Mouse (Mus musculus) ES-CJ7 (cell line): Measurements from ENCODE around the gene Adap1.

ENCODE experiments used
- DNase-seq: peaks from one replicate; pipeline ENCODE4 v3.0.0; 2011; ENCODE audit warnings: low read depth, low spot score

Gene Adap1

GRCm38 (mm10) chr5:139252081-139252909 lies 73.1 kb downstream of the Adap1 start, which contains the start of gene Get4:
Gene Get4 (plus strand): TSS chr5:139252324.
- peak; percentile 99 for DNase-seq

- DNase-seq: no peak
These were observed 73.7 kb downstream of the Adap1 start for GRCm38 (mm10) chr5:139251736-139252080.

DNA sequence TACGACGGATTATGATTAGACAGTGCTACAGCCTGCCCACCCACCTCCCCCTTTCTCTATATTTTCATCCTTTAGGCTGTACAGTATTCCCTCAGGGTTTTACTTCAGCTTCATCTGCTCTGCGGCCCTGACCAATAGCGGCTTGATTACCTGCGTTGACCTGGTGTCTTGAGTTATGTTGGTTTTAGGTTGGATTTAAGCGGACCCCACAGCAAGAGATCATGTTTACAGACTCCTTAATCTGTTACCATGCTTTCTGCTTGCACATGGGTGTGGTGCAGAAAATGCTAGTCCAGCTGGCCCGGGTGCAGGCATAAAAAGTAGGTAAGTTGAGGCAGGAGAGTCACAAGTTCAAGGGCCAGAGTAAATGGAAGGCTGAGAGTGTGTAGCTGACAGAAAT lies 74.1 kb downstream of the Adap1 start:
- DNase-seq: no peak

DNA sequence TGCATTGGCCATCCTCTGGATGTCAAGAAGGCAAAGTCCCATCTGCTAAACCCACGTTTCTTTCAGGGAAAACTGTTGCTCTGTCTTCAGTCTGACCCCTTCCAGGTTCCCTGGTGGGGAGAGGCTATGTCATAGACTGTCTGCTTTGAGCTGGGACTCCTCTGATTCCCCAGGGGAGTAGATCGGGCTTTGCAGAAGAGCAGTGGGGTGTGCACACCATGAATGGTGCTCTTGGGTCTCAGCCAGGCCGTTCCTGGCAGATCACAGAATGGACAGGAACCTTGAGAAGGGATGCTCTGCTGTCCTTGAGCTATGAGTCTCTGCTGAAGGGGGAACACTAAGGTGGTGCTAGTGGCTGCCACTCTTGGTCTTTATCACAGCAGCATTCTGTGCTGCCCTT lies 76.6 kb downstream of the Adap1 start:
- DNase-seq: no peak

DNA sequence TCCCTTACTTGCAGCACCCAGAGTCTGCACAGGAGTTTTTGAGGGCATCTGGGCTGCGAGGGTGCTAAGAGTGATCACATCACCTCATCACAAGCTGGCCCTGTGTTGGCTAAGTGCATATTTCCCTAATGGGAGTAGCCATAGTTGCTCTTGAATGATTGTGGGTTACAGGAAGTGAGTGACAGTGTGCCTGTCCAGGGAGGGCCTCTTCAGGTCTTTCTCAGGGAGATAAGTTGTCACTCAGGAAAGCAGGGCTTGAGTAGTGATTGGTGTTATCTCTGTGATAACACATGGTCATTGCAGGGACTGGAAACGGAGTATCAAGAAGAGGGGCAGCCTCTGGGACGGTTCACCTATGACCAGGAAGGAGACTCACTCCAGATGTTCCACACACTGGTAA lies 77.7 kb downstream of the Adap1 start:
- DNase-seq: no peak

- DNase-seq: no peak
These were observed 82.0 kb downstream of the Adap1 start for GRCm38 (mm10) chr5:139243384-139243783.

DNA sequence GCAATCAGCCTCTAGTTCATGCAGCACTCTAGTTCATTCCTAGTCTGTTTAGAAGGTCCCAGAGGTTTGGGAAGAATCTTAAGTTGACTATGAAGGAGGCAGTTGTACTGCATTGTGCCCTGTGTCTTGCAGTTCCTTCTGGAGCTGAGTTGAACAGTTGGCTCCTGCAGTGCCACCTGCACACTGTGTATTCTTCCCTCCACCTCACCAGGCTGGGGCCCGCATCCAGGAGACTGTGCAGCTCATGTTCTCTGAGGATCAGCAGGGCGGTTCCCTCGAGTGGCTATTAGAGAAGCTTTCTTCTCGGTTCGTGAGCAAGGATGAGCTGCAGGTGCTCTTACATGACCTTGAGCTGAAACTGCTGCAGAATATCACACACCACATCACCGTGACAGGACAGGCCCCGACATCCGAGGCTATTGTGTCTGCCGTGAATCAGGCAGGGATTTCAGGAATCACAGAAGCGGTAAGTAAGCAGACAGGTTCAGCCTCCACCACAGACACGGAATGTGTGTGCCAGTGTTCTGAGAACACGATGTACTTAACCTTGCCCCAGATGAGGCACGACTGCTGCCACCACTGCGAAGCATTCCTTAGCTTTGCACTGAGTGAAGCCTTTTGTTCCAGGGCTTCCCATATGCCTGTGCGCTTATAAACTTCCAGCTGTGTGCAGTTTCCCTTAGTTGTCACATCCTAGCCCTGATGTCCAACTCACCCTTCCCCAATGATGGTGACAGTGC lies 84.2 kb downstream of the Adap1 start:
- DNase-seq: no peak

DNA sequence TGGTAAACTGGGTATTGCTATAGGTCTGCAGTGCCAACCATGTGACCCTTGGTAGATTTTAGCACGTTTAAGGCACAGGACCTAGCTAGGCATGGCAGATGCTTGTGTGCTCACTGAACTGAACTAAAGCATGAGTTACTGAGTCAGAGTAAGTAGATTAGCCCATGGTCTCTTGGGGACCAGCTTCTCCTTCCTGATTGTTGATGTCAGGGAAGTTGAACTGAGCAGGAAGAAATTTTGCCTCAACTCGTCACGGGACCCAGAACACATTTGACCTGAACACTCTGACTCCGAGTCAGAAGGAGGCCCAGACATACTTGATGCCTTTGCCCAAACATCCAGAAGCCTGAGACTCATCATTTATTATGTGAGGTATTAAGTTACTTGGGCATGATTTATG lies 88.0 kb downstream of the Adap1 start:
- DNase-seq: no peak

- no peak for DNase-seq
These were observed 91.0 kb downstream of the Adap1 start for GRCm38 (mm10) chr5:139234423-139234822.

- DNase-seq: no peak
These were observed 93.3 kb downstream of the Adap1 start for GRCm38 (mm10) chr5:139232083-139232482.

DNA sequence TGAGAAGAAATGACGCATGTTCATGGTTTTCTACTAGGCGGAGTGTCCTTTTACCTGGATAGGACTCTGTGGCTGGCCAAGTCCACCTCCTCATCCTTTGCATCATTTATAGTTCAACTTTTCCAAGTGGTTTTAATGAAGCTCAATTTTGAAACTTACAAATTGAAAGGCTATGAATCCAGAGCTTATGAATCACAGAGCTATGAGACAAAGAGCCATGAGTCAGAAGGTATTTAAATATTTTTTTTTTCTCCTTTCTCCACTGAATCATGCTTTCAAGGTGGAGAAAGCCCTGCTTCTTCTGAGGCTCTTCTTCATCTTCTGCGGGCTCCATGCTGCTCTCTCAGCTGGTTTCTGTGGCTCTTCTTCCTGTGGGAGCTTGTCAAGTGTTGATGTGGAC lies 95.7 kb downstream of the Adap1 start:
- no peak for DNase-seq

DNA sequence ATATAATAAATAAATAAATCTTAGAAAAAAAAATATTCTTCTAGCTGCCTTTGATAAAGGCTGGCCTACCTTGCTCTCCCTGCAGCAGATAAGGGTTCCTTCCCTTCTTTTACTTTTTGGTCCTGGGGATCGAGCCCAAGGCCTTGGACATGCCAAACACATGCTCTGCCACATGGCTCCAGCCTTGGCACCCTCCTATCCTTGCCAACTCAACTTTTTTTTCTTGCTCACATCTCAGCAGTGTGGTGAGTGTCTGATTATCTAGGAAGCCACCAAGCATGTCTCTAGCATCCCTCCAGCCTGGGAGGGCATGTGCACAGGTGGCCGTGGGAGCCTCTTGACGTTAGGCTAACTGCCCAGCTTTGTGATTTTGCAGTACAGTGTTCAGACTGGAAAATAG lies 97.1 kb downstream of the Adap1 start:
- DNase-seq: no peak

DNA sequence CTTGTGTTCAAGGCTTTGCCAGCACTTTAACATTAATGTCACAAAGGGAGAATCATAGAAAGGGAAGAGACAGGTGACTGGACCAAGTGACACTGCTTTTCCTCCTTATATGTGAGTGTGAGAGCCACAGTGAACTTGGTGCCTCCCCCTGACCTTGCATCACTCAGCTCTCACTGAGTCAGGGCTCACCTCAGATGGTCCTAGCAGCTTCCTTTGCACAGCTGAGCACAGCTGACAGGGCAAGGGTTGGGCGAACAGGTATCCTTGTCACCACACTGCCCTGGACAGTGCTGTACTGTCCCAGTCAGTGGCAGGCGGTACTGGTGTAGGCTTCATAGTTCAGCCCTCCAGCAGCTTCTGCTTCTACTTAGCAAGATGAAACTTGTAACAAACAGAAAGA lies 97.8 kb downstream of the Adap1 start:
- no peak for DNase-seq

GRCm38 (mm10) chr5:139227236-139227635 lies 98.2 kb downstream of the Adap1 start:
- no peak for DNase-seq

- no peak for DNase-seq
These were observed 102.1 kb downstream of the Adap1 start for GRCm38 (mm10) chr5:139223331-139223730.
